Mouse (Mus musculus) embryonic facial prominence, embryonic 14.5 days (tissue): ENCODE measurements at regions not wholly inside any gene's neighbourhood (a gene's known extent, or its start where the extent isn't known, plus 50 kb on each side); places are given as distances from the start of the nearest gene placed in this dataset.
"Not testable (repeated sequence)": the region's sequence is repeated elsewhere in the genome, so short reads cannot be mapped to it uniquely, and the experiment has no call there.

Experiments
- ATAC-seq: fragments of 200-750 bp; cut with Nextera tagmentation; 2 replicates; pipeline ENCODE4 v1.8.0; 2017; ENCODE audit warnings: low read depth, moderate number of reproducible peaks, moderate TSS enrichment
- DNase-seq: peaks from one replicate; pipeline ENCODE4 v3.0.0-alpha.2; 2015; ENCODE audit warnings: low spot score
- H3K27ac ChIP-seq: fragments of 300-500 bp; sonication (generic); replicated peaks from 2 replicates; pipeline ENCODE4 v1.5.1; 2014; ENCODE audit warnings: low read depth, mild to moderate bottlenecking, low read length, moderate library complexity
- H3K27me3 ChIP-seq: fragments of 300-500 bp; sonication (generic); replicated peaks from 2 replicates; pipeline ENCODE4 v1.6.1; 2014; ENCODE audit warnings: low read length; ENCODE audit not compliant: control insufficient read depth, insufficient read depth
- H3K36me3 ChIP-seq: fragments of 300-500 bp; sonication (generic); 2 replicates; pipeline ENCODE4 v1.6.1; 2014; ENCODE audit warnings: low read length, mixed read lengths; ENCODE audit not compliant: control insufficient read depth, insufficient read depth
- H3K4me1 ChIP-seq: fragments of 300-500 bp; sonication (generic); 2 replicates; pipeline ENCODE4 v1.6.1; 2014; ENCODE audit warnings: antibody characterized with exemption, low read length; ENCODE audit not compliant: control insufficient read depth, insufficient read depth
- H3K4me2 ChIP-seq: fragments of 300-500 bp; sonication (generic); 2 replicates; pipeline ENCODE4 v1.6.1; 2014; ENCODE audit warnings: low read depth, mild to moderate bottlenecking, low read length, moderate library complexity, mixed read lengths
- H3K4me3 ChIP-seq: fragments of 300-500 bp; sonication (generic); 2 replicates; pipeline ENCODE4 v1.5.1; 2014; ENCODE audit warnings: low read depth, mild to moderate bottlenecking, low read length
- H3K9ac ChIP-seq: fragments of 300-500 bp; sonication (generic); 2 replicates; pipeline ENCODE4 v1.6.1; 2014; ENCODE audit warnings: low read depth, mild to moderate bottlenecking, low read length, moderate library complexity, mixed read lengths
- H3K9me3 ChIP-seq: fragments of 300-500 bp; sonication (generic); 2 replicates; pipeline ENCODE4 v1.6.1; 2016; ENCODE audit warnings: low read length; ENCODE audit not compliant: control insufficient read depth
- WGBS: fragments of 180-500 bp; shearing (Covaris S2); extraction: QIAGEN DNeasy Blood & Tissue Kit; methylation state at CpG from one replicate; pipeline ENCODE4 v1.1.7; 2014; 5-methylcytosine and 5-hydroxymethylcytosine counted together

DNA sequence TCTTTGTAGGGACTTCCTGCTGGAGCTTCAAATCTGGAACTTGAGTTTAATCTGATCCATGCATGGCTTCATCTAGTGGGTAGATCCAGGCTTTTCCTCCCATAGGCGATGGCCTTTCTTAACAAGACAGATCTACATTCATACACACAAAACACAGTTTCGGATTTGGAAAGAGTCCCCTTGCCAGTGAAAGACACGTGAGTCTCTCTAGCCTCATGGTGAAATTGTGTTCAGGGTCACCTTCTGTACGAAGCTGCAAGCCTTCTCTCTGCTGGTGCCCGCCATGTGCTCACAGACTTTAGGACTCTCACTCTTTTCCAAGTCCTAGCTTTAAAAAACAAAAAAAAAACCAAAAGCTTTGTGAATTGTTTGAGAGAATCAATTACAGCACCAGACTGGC lies 51.4 kb upstream of the Dlx2 start:
- no peak for ATAC-seq
- H3K36me3 ChIP-seq, result no peaks in the 10 kb centered on the region
- H3K9me3 ChIP-seq, result no peaks in the 10 kb centered on the region
- no peak overlapping the region for H3K4me2 ChIP-seq
- DNase-seq, result no peak
- no peak overlapping the region for H3K9ac ChIP-seq
- no peak overlapping the region for H3K27ac ChIP-seq
- H3K4me1 ChIP-seq, result peaks cover 4% of the 10 kb centered on the region; the same call in 1 of the 2 replicates
- H3K4me3 ChIP-seq, result no peak overlapping the region
- H3K27me3 ChIP-seq, result no peaks in the 10 kb centered on the region
- WGBS, result 71% methylated on average over 5 of the region's 5 CpGs

DNA sequence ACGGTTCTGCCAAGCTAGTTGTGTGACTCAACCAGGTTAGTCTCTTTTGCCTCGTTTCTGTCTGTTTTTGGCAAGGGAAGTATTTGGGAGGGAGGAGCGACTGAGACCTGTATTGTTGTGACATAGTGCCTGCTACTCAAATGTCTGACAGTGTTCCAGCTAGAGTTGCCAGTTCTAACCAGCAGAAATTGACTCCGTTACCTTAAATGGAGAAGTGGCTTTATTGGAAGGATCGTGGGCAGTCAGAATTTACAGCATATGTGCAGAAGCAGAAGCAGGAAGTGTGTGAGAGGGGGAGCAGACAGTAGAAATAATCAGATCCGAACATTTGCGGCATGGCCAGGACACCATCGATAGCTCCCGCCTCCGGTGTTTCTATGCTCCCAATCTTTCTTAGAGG lies 51.8 kb upstream of the Dlx2 start:
- WGBS, result 58% methylated on average over 10 of the region's 10 CpGs
- H3K27ac ChIP-seq, result no peak overlapping the region
- H3K4me2 ChIP-seq, result peak overlapping the region; percentile 38; the same call in 1 of the 2 replicates

DNA sequence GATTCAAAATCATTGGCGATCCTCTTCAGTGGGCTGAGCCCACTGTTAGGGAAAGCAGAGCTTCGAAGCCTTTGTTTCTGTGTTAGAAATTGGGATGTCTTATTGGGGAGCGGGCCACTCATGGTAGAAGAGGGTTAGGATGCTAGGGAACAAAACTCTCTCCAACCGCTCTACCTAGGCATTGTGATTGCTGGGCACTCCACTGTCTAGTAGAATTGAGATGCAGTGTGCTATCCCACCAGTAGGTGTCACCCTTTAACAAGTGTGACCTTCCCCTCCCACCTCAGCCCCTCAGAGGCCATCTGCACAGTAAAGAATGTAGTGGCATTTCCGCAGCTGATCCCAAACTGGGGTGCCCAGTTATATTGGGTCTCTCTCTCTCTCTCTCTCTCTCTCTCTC lies 52.2 kb upstream of the Dlx2 start:
- H3K9ac ChIP-seq, result no peak overlapping the region
- peak overlapping the region; percentile 38; the same call in 1 of the 2 replicates for H3K4me2 ChIP-seq

More for the DNA sequence above, 51.8 kb upstream of the Dlx2 start:
- Histone ChIP-seq H3K4me3 (no peak overlapping the region), H3K9ac (no peak overlapping the region), H3K36me3 (no peaks in the 10 kb centered on the region), H3K9me3 (no peaks in the 10 kb centered on the region), H3K27me3 (no peaks in the 10 kb centered on the region), H3K4me1 (peaks cover 4% of the 10 kb centered on the region; the same call in 1 of the 2 replicates)
- DNase-seq, result no peak
- ATAC-seq, result no peak

DNA sequence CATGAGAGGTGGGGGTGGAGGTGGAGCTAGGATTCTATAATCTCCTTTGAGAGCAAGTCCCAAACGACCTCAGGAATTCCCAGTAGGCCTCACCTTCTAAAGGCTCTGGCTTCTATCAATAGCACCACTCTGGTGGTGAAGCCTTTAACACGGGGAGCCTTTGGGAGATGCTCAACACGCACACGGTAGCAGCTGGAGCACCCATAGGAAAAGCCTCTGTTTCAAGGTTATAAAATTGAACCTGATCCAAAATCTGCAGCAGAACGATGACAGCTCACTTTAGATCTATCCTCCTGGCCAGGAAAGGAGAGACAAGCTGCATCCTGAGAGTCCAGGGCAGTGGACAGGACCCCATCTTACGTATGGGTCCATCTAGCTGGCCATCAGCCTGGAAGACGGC lies 53.7 kb upstream of the Dlx2 start:
- H3K27ac ChIP-seq, result no peak overlapping the region

More for the DNA sequence above, 52.2 kb upstream of the Dlx2 start:
- ATAC-seq (peak; percentile 88), DNase-seq (peak; percentile 92)
- H3K27ac ChIP-seq, result no peak overlapping the region
- H3K4me3 ChIP-seq, result no peak overlapping the region
- H3K27me3 ChIP-seq, result no peaks in the 10 kb centered on the region
- no peaks in the 10 kb centered on the region for H3K36me3 ChIP-seq
- 15% methylated on average over 5 of the region's 5 CpGs for WGBS
- H3K4me1 ChIP-seq, result peaks cover 4% of the 10 kb centered on the region; the same call in 1 of the 2 replicates
- H3K9me3 ChIP-seq, result no peaks in the 10 kb centered on the region

DNA sequence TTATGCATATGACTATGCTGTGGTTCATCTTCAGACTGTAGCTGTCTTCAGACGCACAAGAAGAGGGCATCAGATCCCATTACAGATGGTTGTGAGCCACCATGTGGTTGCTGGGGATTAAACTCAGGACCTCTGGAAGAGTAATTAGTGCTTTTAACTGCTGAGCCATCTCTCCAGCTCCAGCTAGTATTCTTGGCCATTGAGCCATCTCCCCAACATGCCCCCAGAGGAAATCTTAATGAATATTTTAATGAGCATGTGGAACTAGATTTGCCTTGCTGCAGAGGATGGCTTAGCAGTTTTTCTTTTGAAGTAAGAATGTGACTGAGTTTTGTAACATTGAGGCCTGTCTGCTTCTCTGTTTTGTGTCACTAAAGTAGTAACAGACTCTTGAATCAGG lies 54.4 kb upstream of the Dlx2 start:
- DNase-seq (no peak), ATAC-seq (no peak)
- no peak overlapping the region for H3K9ac ChIP-seq
- H3K4me2 ChIP-seq, result no peak overlapping the region
- WGBS, result 42% methylated on average over 1 of the region's 1 CpGs
- H3K36me3 ChIP-seq, result no peaks in the 10 kb centered on the region
- H3K4me3 ChIP-seq, result no peak overlapping the region
- H3K27ac ChIP-seq, result no peak overlapping the region
- no peaks in the 10 kb centered on the region for H3K9me3 ChIP-seq
- no peaks in the 10 kb centered on the region for H3K27me3 ChIP-seq
- no peaks in the 10 kb centered on the region for H3K4me1 ChIP-seq

More for the DNA sequence above, 53.7 kb upstream of the Dlx2 start:
- H3K4me1 ChIP-seq, result peaks cover 2% of the 10 kb centered on the region; the same call in 1 of the 2 replicates
- no peaks in the 10 kb centered on the region for H3K36me3 ChIP-seq
- H3K9me3 ChIP-seq, result no peaks in the 10 kb centered on the region
- no peak overlapping the region for H3K4me2 ChIP-seq
- H3K4me3 ChIP-seq, result no peak overlapping the region
- WGBS, result 79% methylated on average over 7 of the region's 7 CpGs
- DNase-seq, result no peak
- no peak for ATAC-seq
- no peak overlapping the region for H3K9ac ChIP-seq
- H3K27me3 ChIP-seq, result no peaks in the 10 kb centered on the region

DNA sequence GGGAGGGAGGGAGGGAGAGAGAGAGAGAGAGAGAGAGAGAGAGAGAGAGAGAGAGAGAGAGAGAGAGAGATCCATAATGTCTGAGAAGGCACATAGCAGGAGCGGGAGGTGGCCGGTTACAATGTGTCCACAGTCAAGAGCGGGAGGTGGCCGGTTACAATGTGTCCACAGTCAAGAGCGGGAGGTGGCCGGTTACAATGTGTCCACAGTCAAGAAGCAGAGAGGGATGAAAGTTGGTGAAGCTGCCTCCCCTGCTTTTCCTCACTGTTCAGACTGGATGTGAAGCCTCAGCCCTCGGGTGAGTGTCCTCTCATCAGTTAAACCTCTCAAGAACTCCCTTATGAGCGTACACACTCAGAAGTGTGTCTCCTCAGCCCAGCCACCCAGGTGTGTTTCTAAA lies 57.2 kb upstream of the Dlx2 start:
- WGBS, result 94% methylated on average over 8 of the region's 8 CpGs
- not testable (repeated sequence) for ATAC-seq

DNA sequence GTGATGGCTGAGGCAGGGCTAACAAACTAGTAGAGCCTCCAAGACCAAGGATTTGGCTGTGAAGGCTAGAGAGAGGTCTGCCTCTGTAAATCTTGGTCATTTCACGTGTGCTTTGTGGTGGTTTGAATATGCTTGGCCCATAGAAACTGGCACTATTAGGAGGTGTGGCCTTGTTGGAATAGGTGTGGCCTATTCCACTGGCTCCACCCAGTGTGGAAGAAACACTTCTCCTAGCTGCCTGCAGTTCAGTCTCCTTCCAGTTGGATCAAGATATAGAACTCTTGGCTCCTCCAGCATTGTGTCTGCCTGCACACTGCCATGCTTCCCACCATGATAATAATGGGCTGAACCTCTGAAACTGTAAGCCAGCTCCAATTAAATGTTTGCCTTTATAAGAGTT lies 59.1 kb upstream of the Dlx2 start:
- H3K4me1 ChIP-seq, result no peaks in the 10 kb centered on the region
- DNase-seq (no peak), ATAC-seq (no peak)
- H3K36me3 ChIP-seq, result no peaks in the 10 kb centered on the region
- WGBS, result 75% methylated on average over 1 of the region's 1 CpGs
- no peak overlapping the region for H3K4me2 ChIP-seq
- no peak overlapping the region for H3K27ac ChIP-seq
- H3K9me3 ChIP-seq, result no peaks in the 10 kb centered on the region
- no peak overlapping the region for H3K9ac ChIP-seq
- no peaks in the 10 kb centered on the region for H3K27me3 ChIP-seq
- no peak overlapping the region for H3K4me3 ChIP-seq

More for the DNA sequence above, 57.2 kb upstream of the Dlx2 start:
- not testable (repeated sequence) for H3K9me3 ChIP-seq, DNase-seq, H3K4me3 ChIP-seq, H3K27me3 ChIP-seq, H3K4me1 ChIP-seq, H3K27ac ChIP-seq, H3K36me3 ChIP-seq, H3K4me2 ChIP-seq, H3K9ac ChIP-seq

DNA sequence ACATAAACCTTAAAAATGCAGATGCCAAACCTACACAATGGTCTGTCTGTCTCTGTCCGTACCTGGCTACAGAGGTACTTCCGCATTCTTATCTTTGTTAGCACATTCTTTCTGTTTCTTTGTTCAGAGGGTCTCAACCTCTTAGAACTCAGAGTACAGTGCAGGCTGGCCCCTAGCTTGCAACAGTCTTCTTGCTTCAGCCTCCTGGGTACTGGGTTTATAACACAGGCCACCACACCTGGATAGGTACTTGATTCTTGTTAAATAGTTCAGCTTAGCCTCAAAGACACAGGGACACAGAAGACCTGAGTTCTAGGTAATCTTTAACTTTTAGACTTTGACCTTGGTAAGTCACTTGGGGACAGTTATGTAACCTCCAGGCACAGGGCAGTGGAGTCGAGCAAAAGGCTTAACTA lies 60.5 kb upstream of the Dlx2 start:
- Histone ChIP-seq H3K4me1 (no peaks in the 10 kb centered on the region), H3K27me3 (no peaks in the 10 kb centered on the region), H3K4me3 (no peak overlapping the region), H3K36me3 (no peaks in the 10 kb centered on the region), H3K4me2 (no peak overlapping the region), H3K9ac (no peak overlapping the region), H3K9me3 (no peaks in the 10 kb centered on the region), H3K27ac (no peak overlapping the region)
- DNase-seq, result no peak
- no peak for ATAC-seq
- 70% methylated on average over 3 of the region's 3 CpGs for WGBS

DNA sequence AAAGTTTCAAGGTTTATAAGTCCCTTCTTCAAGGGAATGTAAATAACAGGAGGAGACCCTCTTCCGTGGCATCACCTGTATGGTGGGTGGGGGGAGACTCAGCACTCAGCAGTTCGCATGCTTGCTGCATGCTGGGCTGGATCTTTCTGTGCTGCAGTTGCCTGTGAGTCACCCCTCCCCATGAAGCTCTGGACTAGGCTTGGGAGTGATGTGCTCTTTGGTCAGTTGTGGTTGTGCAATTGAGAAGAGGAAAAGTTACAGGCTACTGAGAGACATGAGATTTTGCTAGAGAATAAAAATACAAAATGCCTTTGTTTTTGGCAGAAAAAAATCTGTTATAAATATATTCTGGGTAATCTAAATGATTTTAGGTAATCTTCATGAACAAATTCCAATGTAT lies 66.7 kb upstream of the Dlx2 start:
- Histone ChIP-seq H3K27me3 (no peaks in the 10 kb centered on the region), H3K9ac (no peak overlapping the region), H3K27ac (no peak overlapping the region), H3K4me2 (no peak overlapping the region), H3K9me3 (no peaks in the 10 kb centered on the region), H3K4me3 (no peak overlapping the region), H3K4me1 (no peaks in the 10 kb centered on the region), H3K36me3 (no peaks in the 10 kb centered on the region)
- DNase-seq (no peak), ATAC-seq (no peak)
- WGBS, result 56% methylated on average over 2 of the region's 2 CpGs
